Mouse (Mus musculus) limb, embryonic 13.5 days (tissue): ENCODE results near the gene Hsd11b2. TPM values are rescaled to one million over a fixed set of nuclear protein-coding genes. Genes with fewer than 3 reads are reported as not detected.

ENCODE experiments used
- ATAC-seq: fragments of 200-750 bp; cut with Nextera tagmentation; 2 replicates; pipeline ENCODE4 v1.8.0; 2017; ENCODE audit warnings: low read depth, moderate number of reproducible peaks, moderate TSS enrichment; ENCODE audit not compliant: low FRiP score
- H3K27ac ChIP-seq: fragments of 300-500 bp; sonication (generic); 2 replicates; pipeline ENCODE4 v1.5.1; 2015; ENCODE audit warnings: inconsistent platforms, mild to moderate bottlenecking, moderate library complexity
- H3K27me3 ChIP-seq: fragments of 300-500 bp; sonication (generic); 2 replicates; pipeline ENCODE4 v1.6.1; 2015; ENCODE audit warnings: mild to moderate bottlenecking, inconsistent platforms
- H3K36me3 ChIP-seq: fragments of 300-500 bp; sonication (generic); 2 replicates; pipeline ENCODE4 v1.6.1; 2015; ENCODE audit warnings: inconsistent platforms, mild to moderate bottlenecking, moderate library complexity
- H3K4me1 ChIP-seq: fragments of 300-500 bp; sonication (generic); 2 replicates; pipeline ENCODE4 v1.6.1; 2015; ENCODE audit warnings: inconsistent platforms
- H3K4me2 ChIP-seq: fragments of 300-500 bp; sonication (generic); replicated peaks from 2 replicates; pipeline ENCODE4 v1.6.1; 2015; ENCODE audit warnings: inconsistent platforms, mild to moderate bottlenecking, moderate library complexity
- H3K4me3 ChIP-seq: fragments of 300-500 bp; sonication (generic); 2 replicates; pipeline ENCODE4 v1.5.1; 2015; ENCODE audit warnings: moderate library complexity, mild to moderate bottlenecking, inconsistent platforms
- H3K9ac ChIP-seq: fragments of 300-500 bp; sonication (generic); 2 replicates; pipeline ENCODE4 v1.6.1; 2015; ENCODE audit warnings: mild to moderate bottlenecking, inconsistent platforms
- H3K9me3 ChIP-seq: fragments of 300-500 bp; sonication (generic); 2 replicates; pipeline ENCODE4 v1.6.1; 2016; ENCODE audit warnings: inconsistent platforms
- WGBS: fragments of 180-500 bp; shearing (Covaris S2); methylation state at CpG from one replicate; pipeline ENCODE4 v1.1.7; 2015; 5-methylcytosine and 5-hydroxymethylcytosine counted together
- polyA plus RNA-seq: library from polyadenylated mRNA; unstranded; fragments of >200 nt; fragmentation: Nextera tagmentation; extraction: Ambion mirVana; gene quantifications from 2 replicates; pipeline ENCODE4 v1.2.1, GENCODE M21; 2015

Hsd11b2 gene
- 5.9 and 7.6 TPM in 2 replicates for polyA plus RNA-seq

DNA sequence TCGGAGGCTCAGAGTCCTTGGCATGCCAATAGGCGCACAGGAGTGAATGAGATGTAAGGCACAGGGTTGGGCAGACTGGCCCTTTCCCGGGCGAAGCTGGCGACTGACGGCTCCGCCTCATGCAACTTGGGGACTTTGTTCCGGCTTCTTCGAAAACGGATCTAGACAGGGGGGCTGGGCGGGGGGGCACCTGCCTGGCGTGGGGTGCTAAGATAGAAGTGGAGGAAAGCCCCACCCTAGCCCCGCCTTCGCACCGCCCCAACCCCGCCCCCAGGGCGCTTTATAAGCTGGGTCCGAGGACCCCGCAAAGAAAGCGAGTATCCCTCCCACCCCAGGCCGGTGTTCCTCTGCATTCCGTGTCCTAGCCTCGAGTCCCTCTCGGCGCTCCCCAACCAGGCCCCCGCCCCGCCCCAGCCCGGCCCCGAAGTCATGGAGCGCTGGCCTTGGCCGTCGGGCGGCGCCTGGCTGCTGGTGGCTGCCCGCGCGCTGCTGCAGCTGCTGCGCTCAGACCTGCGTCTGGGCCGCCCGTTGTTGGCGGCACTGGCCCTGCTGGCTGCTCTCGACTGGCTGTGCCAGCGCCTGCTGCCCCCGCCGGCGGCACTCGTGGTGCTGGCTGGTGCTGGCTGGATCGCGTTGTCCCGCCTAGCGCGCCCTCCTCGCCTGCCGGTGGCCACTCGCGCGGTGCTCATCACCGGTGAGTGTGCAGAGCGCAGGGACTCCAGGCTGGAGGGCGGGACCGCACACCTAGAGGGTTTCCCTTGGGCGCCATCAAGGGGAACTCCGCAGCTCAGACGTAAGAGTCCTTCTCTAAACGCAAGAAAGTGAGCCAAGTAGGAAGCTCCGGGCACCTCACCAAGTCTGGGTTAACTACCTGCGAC lies at the start of gene Hsd11b2:
Gene Hsd11b2, plus strand, starts transcription at position 320 of the 878 bp plus-strand sequence.
- 1% methylated on average over 66 of the region's 68 CpGs for WGBS
- no peaks in the 10 kb centered on the region for H3K9me3 ChIP-seq

DNA sequence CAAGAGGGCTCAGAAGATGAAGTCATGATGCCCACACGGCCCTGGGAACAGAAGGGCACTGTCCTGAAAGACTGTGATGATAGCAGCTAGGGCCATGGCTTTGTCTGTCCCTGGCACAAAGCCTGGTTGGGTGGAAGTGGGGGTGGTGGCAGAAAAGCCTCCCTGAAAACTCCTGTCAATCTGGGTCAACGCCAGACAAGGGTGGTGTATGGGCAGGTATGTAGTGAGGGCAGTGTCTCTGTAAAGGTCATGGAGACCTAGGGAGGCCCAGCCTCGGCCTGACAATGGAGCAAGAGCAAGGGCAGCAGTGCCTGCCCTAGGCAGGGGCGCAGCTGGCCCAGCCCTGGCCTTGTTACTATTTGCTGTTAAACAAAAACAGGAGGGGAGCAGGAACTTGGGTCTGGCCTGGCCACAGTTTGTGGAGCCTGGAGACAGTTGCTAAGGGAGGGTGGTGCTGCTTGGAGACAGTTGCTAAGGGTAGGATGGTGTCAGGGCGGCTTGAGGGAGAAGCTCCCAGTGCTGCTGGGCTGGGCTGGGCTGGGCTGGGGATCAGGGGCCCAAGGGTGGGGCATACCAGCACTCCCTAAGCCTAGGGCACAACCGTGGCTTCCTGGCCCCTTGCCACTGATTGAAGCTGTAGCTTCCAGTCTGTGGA lies 49.4 kb upstream of the Hsd11b2 start:
- peaks cover 48% of the 10 kb centered on the region for H3K4me1 ChIP-seq
- H3K9ac ChIP-seq = no peak overlapping the region

More for the DNA sequence above, at the start of gene Hsd11b2:
- Histone ChIP-seq H3K9ac (peak within 1 kb of the TSS; percentile 80), H3K27me3 (peaks cover 12% of the 10 kb centered on the region), H3K36me3 (peaks cover 19% of the 10 kb centered on the region), H3K4me2 (peak within 1 kb of the TSS; percentile 99), H3K4me3 (peak within 1 kb of the TSS; percentile 64), H3K27ac (peak within 1 kb of the TSS; percentile 69), H3K4me1 (peaks cover 74% of the 10 kb centered on the region)
- ATAC-seq = peak; percentile 49

DNA sequence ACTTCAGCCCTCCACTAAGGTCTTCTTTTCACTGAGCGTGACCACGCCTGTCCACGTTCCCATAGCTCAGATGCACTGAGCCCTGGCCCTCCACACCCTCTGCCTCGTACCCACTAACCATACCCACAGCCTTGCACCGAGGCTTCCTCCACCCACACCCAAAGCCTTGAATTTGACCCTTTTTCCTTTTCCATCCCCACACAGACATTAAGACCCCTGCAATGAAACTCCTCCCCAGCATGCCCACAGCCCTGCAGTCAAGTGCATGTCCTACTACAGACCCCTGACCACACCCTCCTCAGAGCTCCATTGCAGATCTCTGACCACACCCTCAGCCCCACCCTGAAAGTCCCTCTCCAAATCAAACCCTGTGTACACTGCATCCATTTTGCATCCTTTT lies 48.7 kb upstream of the Hsd11b2 start:
- whole genome bisulfite sequencing = 90% methylated on average over 5 of the region's 5 CpGs
- Histone ChIP-seq H3K4me2 (peak overlapping the region; percentile 70), H3K4me3 (peak overlapping the region; percentile 37; the same call in 1 of the 2 replicates), H3K36me3 (peaks cover 18% of the 10 kb centered on the region), H3K9ac (no peak overlapping the region), H3K9me3 (no peaks in the 10 kb centered on the region), H3K4me1 (peaks cover 52% of the 10 kb centered on the region), H3K27me3 (peaks cover 42% of the 10 kb centered on the region), H3K27ac (no peak overlapping the region)
- ATAC-seq = no peak

More for the DNA sequence above, 49.4 kb upstream of the Hsd11b2 start:
- Histone ChIP-seq H3K27me3 (peaks cover 36% of the 10 kb centered on the region), H3K4me2 (peak overlapping the region; percentile 70; the same call in 1 of the 2 replicates), H3K27ac (no peak overlapping the region), H3K4me3 (no peak overlapping the region), H3K36me3 (peaks cover 17% of the 10 kb centered on the region), H3K9me3 (no peaks in the 10 kb centered on the region)
- 46% methylated on average over 6 of the region's 6 CpGs for WGBS
- ATAC-seq = no peak

- Histone ChIP-seq H3K27ac (no peak overlapping the region), H3K4me3 (peak overlapping the region; percentile 37), H3K9me3 (no peaks in the 10 kb centered on the region), H3K4me1 (peaks cover 55% of the 10 kb centered on the region), H3K36me3 (peaks cover 22% of the 10 kb centered on the region), H3K9ac (no peak overlapping the region), H3K4me2 (peak overlapping the region; percentile 70), H3K27me3 (peaks cover 46% of the 10 kb centered on the region)
- ATAC-seq = no peak
- 80% methylated on average over 5 of the region's 5 CpGs for WGBS
These were observed 48.3 kb upstream of the Hsd11b2 start for GRCm38 (mm10) chr8:105470262-105470661.

GRCm38 (mm10) chr8:105470681-105471313 lies 47.8 kb upstream of the Hsd11b2 start:
- Histone ChIP-seq H3K9me3 (no peaks in the 10 kb centered on the region), H3K4me2 (peak overlapping the region; percentile 70), H3K4me3 (peak overlapping the region; percentile 37), H3K9ac (peak overlapping the region; percentile 63), H3K36me3 (peaks cover 28% of the 10 kb centered on the region), H3K4me1 (peaks cover 60% of the 10 kb centered on the region), H3K27me3 (peaks cover 52% of the 10 kb centered on the region), H3K27ac (no peak overlapping the region)
- WGBS = 21% methylated on average over 11 of the region's 11 CpGs
- peak; percentile 72 for ATAC-seq

DNA sequence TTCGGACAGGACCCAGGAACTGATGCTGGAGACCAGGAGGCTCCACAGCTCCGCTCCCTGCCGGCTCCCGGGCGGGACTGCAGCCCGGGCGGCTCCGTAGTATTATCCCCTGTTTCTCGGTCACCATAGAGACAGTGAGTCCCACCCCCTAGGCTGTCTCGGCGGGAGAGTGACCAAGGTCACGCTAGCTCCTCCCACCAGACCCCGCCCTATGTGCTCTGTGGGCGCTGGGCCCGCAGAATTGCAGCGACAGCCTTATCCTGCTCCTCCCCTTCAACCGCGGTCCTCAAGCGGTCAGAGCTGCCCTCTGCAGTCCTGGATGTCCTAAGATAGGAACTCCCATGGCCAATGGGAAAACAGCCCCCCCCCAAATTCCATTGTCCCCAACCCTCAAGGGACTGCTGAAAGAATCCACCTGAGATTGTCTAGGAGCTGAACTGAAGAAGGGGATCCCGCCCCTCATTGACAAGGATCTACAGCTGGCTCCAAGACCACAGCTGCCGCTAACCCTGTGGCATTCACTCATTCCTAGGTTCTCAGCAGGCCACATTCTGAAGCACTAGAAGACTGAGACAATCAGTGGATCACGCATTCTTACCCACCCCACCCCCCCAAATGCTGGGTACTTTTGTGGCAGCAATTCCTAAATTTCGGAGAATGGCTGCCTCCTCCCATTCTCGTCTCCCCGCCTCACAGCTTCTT lies 47.1 kb upstream of the Hsd11b2 start, which contains the start of gene Tppp3:
Gene Tppp3, minus strand, starts transcription at position 213 of the 702 bp plus-strand sequence.
- 6% methylated on average over 25 of the region's 25 CpGs for WGBS
- peak within 1 kb of the TSS; percentile 37 for H3K4me3 ChIP-seq
- H3K9ac ChIP-seq = peak within 1 kb of the TSS; percentile 63
- peak; percentile 92 for ATAC-seq
- no peaks in the 10 kb centered on the region for H3K9me3 ChIP-seq
- H3K27ac ChIP-seq = no peak within 1 kb of the TSS
- H3K4me1 ChIP-seq = peaks cover 60% of the 10 kb centered on the region
- H3K27me3 ChIP-seq = peaks cover 58% of the 10 kb centered on the region
- H3K4me2 ChIP-seq = peak within 1 kb of the TSS; percentile 70
- H3K36me3 ChIP-seq = peaks cover 34% of the 10 kb centered on the region

DNA sequence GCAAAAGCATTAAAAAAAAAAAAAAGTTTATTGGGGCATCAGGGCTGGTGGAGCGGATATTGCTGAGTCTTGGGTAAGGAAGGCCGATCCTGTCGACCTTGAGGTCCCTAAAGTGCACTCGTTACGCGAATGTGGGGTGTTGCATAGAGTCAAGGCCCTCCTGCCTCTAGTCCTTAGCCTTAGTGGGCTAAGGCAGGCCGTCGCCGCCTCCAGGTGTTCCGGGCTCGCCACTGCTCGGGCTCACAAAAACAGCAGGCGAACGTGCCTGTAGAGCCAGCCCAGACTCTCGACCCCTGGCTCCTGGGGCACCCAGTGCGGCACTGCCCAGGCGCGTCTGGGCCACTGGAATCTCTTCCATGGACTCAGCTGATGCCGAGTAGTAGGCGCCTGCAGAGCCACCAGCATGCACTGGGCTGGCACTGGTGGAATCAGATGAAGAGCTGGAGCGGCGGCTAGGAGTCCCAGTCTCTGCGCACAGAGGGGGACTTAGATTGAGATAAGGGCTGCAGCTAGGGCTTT lies 46.1 kb upstream of the Hsd11b2 start:
- H3K36me3 ChIP-seq = peaks cover 34% of the 10 kb centered on the region
- no peak for ATAC-seq
- H3K9ac ChIP-seq = no peak overlapping the region
- 0 out of 2 replicates have a peak overlapping the region, but pooled peaks have one; percentile 11 for H3K4me2 ChIP-seq
- H3K9me3 ChIP-seq = no peaks in the 10 kb centered on the region
- peaks cover 63% of the 10 kb centered on the region for H3K27me3 ChIP-seq
- WGBS = 17% methylated on average over 23 of the region's 23 CpGs
- no peak overlapping the region for H3K4me3 ChIP-seq
- H3K27ac ChIP-seq = no peak overlapping the region
- H3K4me1 ChIP-seq = peaks cover 67% of the 10 kb centered on the region

- Histone ChIP-seq H3K9me3 (no peaks in the 10 kb centered on the region), H3K36me3 (peaks cover 34% of the 10 kb centered on the region), H3K4me2 (no peak overlapping the region), H3K4me3 (no peak overlapping the region), H3K9ac (no peak overlapping the region), H3K27ac (no peak overlapping the region), H3K27me3 (peaks cover 63% of the 10 kb centered on the region), H3K4me1 (peaks cover 67% of the 10 kb centered on the region)
- ATAC-seq = no peak
- 58% methylated on average over 9 of the region's 9 CpGs for WGBS
These were observed 45.6 kb upstream of the Hsd11b2 start for GRCm38 (mm10) chr8:105472983-105473382.

DNA sequence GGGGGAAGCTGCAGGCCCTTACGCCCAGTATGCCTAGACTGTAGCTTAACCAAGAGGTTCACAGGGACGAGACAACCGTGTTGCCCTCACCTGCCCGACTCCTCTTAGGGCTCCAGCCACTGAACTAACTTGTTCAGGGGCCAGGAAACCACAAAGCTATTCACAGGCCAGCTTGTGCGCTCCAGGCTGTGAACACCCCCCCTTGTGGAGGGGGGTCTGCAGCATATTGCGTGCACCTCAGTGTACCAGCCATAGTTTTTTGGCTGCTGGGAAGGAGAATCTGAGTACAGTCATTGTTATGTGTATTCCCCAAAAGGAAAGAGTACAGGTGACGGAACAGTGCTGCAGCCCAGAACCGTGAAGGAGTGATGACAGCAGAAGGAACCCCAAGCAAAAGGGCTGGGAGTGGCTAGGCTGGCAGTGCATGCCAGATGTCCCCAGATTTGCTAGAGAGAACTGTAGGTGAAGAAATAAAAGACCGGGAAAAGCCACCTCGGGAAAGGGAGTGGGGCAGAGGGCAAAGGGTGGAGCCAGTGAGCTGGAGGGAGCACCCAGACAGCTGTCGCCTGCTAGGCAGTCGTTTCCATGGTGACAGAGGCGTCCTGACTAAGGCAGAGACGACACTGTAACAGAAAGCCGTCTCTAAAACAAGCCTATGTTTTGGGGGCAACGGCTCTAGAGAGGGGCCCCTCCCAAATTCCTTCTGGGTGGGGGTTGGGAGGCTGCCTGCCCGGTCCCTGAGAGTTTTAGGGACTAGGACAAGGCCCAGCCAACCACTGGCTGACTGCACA lies 44.5 kb upstream of the Hsd11b2 start:
- peaks cover 64% of the 10 kb centered on the region for H3K4me1 ChIP-seq
- H3K9ac ChIP-seq = peak overlapping the region; percentile 21; the same call in 1 of the 2 replicates
- H3K4me3 ChIP-seq = no peak overlapping the region
- H3K4me2 ChIP-seq = no peak overlapping the region; the same call in 1 of the 2 replicates
- H3K27me3 ChIP-seq = peaks cover 63% of the 10 kb centered on the region
- peaks cover 39% of the 10 kb centered on the region for H3K36me3 ChIP-seq
- 33% methylated on average over 17 of the region's 17 CpGs for WGBS
- peak overlapping the region; percentile 28; the same call in 1 of the 2 replicates for H3K27ac ChIP-seq
- H3K9me3 ChIP-seq = no peaks in the 10 kb centered on the region
- peak; percentile 9 for ATAC-seq

DNA sequence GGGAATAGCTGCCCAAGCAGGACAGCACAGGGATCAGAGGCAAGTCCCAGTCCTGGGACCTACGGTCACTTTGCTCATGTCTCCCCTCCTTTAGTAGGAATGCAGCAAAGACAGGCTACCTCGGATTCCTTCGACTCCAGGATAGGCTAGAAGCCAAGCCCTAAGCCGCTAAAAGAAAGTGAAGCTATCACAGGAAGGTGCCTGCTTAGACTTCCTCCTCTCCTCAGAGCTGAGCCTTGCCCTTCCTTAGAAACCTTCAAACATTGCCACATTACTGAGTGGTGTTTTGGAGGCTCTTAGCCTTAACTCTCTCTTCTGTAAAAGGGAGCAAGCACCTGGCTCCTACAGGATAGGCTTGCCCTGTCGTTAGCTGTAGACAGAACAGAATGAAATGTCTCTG lies 43.9 kb upstream of the Hsd11b2 start:
- no peak overlapping the region; the same call in 1 of the 2 replicates for H3K4me2 ChIP-seq
- H3K27ac ChIP-seq = peak overlapping the region; percentile 28
- H3K4me1 ChIP-seq = peaks cover 57% of the 10 kb centered on the region
- no peak overlapping the region for H3K4me3 ChIP-seq
- 40% methylated on average over 5 of the region's 5 CpGs for WGBS
- H3K36me3 ChIP-seq = peaks cover 46% of the 10 kb centered on the region
- no peak for ATAC-seq
- no peaks in the 10 kb centered on the region for H3K9me3 ChIP-seq
- no peak overlapping the region for H3K9ac ChIP-seq
- peaks cover 63% of the 10 kb centered on the region for H3K27me3 ChIP-seq
